Mouse (Mus musculus) thymus, postnatal 25 days (tissue): ENCODE data around the gene Cmss1.
A peak's percentile ranks its signal among the peaks of the same experiment; 100 is the strongest.

Experiments used
- DNase-seq: peaks from one replicate; pipeline ENCODE4 v3.0.0; 2022

The Cmss1 gene

DNA sequence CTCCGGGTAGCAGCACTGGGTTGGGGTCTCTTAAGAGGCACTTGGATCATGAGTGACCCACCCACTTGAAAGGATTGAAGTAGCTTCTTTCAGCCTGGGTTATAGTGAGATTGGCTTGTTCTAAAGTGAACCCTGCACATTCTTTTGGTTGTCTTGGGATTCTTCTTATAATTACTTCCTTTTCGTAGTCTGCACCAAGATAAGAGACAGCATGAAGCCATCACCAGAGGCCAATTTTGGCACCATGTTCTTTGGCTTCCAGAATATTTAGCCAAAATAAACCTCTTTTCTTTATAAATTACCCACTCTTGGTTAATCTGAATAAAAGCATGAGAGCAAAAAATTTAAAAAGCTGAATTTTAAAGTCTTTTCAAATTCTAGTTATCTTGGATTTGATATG, 136.8 kb downstream of the Cmss1 start:
- no peak for DNase-seq

- DNase-seq: no peak
These were observed 137.4 kb downstream of the Cmss1 start for GRCm38 (mm10) chr16:57469301-57469700.

DNA sequence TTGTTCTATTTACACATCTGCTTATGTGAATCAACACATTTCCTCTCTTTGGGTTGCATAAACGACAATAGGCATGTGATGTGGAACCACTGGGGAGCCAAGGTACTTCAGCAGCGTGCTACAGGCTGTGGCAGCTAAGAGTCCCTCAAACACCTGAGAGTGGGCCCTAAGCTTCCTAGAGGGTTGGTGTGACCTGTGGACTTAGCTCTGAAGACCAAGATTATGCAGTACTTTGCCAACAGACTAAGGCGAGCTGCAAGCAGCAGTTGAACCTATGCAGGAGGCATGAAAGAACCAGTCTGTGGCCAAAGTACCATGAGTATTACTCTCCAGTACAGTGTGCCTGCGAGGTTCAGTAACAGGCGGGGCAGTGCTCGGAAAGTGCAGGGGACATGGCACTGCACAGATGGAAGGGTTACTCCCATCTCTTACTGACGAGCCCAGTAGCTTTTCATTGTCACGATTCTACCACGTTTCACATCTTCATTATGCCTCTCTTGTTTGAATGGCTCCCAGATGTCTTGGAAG, 141.2 kb downstream of the Cmss1 start:
- no peak for DNase-seq

DNA sequence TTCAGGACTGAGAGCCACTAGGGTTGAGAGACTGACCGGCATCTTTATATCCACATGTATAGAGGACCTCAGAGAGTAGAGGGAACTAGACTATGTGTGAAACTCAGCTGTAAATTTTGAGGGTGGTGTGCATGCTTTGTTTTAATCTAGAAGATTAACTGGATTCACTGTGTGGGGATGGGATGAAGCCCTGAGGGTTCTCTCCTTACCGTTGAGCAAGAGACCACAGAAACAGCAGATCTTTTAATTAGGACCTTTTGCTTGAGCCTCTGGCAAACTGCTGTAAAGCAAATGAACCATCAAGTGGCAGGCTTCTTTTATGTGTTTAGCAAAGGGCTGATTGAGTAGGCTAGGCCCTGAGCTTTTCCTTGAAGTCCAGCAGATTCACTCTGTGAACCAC, 150.7 kb downstream of the Cmss1 start:
- no peak for DNase-seq

DNA sequence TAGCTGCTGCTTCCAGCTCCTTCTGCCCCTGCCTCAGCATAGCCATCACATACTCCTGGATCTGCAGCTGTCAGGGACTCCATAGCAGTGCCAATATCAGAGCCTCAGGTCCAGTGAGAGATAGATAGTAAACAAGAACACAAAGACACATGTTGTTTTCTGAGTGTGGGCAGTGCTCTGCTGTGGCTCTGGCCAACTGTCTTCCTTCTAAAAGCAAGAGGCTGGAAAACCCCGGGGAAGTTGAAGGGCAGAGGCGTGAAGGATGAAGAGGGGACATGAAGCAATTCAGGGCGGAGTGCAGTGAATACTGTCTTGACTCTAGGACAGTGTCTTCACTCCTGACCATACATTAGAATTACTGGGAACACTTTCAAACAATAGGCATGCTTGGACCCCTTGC, 151.1 kb downstream of the Cmss1 start:
- no peak for DNase-seq

- no peak for DNase-seq
These were observed 152.4 kb downstream of the Cmss1 start for GRCm38 (mm10) chr16:57454106-57454763.

DNA sequence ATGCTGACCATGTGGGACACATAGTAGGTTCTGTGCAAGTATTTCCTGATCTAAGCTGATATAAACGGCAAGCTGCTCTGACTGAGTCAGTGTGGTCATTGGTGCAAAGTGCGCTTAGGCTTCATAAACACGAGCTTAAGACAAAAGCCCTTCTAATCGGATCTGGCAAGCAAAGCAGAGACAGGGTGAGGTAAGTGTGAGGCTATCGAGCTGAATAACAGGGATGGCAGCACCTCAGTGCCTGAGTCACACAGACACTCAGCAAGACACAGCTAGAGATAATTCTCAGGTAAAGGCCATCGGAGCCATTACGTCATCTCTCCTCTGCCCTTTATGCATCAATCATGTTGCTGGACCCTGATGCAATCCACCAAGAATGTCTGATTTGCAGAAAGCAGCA, 153.7 kb downstream of the Cmss1 start:
- DNase-seq: no peak

- no peak for DNase-seq
These were observed 161.3 kb downstream of the Cmss1 start for GRCm38 (mm10) chr16:57445096-57446094.

- DNase-seq: no peak
These were observed 165.8 kb downstream of the Cmss1 start for GRCm38 (mm10) chr16:57440706-57441437.

GRCm38 (mm10) chr16:57439206-57439605, 167.5 kb downstream of the Cmss1 start:
- no peak for DNase-seq

DNA sequence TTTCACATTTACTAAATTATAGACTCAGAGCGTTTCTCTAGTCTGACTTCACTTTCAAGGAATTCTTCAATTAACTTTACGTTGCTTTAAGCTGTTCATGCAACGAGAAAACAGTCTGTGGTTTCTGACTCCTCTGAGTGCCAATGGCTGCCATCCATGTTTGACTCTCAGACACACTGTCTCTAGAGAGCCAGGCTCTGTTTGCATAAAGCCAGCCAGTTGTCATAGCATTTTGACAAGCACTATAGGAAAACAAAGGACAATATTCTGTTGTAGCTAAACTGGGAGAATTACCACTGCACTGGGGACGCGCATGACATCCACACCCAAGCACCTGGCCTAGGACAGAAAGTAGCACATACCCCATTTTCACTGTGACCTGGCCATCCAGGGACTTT, 168.4 kb downstream of the Cmss1 start:
- no peak for DNase-seq

DNA sequence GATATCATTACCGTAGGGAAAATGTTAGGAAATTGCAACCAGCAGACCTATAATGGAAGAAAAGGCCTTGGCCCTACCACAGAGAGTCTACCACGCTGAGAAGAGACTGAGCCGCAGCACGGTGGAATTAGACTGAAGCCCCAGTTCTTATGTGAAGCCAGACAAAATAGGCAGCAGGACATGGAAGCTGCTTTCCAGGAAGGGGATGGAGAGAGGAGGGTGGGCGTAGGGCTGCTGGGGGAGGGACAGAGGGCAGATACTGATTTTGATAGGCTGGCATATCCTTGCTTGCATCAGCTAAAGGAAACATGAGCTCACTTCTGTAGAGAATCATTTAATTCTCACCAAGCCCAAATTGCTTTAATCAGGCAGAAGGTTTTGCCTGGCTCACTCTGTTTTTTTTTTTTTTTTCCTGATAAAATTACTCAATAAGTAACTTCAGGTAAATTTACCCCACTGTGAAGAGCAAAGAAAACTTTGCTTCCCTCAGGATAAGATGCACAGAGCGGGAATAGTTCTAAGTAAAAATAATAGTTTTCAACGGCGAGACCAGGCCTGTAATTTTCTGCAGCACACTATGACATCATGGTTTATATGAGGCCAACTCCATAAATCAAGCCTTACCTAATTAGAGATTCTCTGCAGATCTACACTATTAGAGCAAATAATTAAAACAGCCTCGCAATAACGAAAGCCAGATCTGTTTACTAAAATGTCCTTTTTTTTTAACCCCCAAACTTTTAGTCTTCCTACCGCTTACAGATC, 169.0 kb downstream of the Cmss1 start:
- DNase-seq: no peak

DNA sequence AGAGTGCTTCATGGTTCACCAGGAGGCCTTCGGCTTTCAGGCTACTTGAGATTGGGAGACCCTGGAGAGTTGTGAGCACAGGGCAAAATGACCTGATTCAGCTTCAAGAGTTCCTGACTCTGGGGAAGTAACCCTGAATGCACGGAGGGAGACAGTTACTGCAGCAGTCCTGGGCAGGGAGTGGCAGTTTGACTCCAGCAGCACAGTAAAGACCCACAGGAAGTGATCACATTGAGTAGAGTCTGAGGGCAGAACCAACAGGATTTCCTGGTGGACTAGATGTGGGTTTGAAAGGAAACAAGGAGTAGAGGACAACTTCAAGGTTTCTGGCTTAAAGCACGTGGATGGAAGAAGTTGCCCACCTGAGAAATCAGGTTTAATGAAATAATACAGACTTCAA, 172.0 kb downstream of the Cmss1 start:
- DNase-seq: peak; percentile 27

GRCm38 (mm10) chr16:57433671-57434070, 173.0 kb downstream of the Cmss1 start:
- DNase-seq: no peak

- no peak for DNase-seq
These were observed 173.5 kb downstream of the Cmss1 start for GRCm38 (mm10) chr16:57433173-57433572.

GRCm38 (mm10) chr16:57431294-57431693, 175.4 kb downstream of the Cmss1 start:
- no peak for DNase-seq

- no peak for DNase-seq
These were observed 177.7 kb downstream of the Cmss1 start for GRCm38 (mm10) chr16:57428977-57429376.

DNA sequence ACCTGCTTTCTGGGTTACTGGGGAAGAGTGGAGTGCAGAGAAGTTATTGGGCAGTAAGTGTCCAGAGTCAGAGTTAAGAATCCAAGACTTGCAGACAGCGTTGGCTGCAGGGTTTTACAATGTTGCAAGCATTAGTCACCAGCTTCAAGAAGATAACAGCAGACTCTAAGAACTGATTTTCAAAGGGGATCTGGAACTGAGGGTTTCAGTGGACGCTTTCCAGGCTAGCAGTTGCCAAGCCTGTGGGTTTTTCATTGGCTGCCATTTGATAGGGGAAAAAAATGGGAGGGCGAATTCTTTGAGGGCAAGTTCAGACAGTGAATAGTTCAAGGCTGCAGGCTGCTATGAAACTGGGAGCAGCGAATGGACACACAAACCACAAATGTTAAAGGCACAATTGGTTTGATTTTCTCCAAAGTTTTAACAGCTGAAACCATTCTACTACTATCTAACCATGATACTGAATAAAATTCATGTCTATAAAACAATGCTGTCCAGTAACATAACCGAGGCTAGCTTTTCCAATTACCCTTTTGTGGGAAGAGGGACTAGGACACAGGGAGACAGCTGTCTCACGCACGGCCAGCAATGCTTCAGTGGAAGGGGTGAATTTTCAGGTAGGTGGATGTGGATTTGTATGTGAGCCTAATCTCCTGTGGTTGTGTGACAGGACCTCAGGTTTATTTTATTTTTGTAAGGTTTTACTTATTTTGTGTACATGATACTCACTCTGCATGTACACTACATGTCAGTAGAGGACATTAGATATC, 179.0 kb downstream of the Cmss1 start:
- DNase-seq: no peak

DNA sequence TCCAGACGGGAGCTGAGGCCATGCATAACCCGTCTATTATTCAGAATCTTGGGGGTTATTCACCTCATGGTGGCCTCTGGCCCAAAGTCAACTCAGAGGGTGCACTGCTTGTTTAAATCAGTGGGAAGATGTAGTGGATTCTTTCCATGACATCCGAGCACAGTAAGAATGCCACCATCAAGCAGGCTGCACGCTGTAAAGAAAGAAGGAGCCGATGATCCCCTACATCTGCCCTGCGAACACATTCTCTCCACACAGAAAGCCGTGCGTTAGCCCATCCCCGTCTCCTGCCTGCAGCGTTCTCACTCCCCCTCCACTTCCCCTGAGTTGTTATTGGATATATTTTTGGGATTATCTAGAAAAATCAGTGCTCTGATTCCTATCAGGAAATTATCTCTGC, 180.0 kb downstream of the Cmss1 start:
- no peak for DNase-seq

- DNase-seq: peak; percentile 55
These were observed 183.5 kb downstream of the Cmss1 start for GRCm38 (mm10) chr16:57423001-57423800.
